Mouse (Mus musculus) common myeloid progenitor, adult 5-6 weeks (primary cell): ENCODE data around the gene Sin3a. TPM values are rescaled to one million over a fixed set of nuclear protein-coding genes. Genes with fewer than 3 reads are reported as not detected.

ENCODE experiments used
- ATAC-seq: replicated peaks from 2 replicates; pipeline ENCODE4 v1.8.0; 2016; ENCODE audit warnings: low read depth, mild to moderate bottlenecking, moderate TSS enrichment, inconsistent platforms; ENCODE audit not compliant: poor library complexity, severe bottlenecking
- total RNA-seq: library from RNA; stranded (forward); fragments of 200-1000, 187-1606 nt; gene quantifications from 2 replicates; pipeline ENCODE4 v1.2.3, GENCODE M21; 2017

Gene Sin3a
- total RNA-seq, 1 experiment from 2014 or later: 82.1 TPM

DNA sequence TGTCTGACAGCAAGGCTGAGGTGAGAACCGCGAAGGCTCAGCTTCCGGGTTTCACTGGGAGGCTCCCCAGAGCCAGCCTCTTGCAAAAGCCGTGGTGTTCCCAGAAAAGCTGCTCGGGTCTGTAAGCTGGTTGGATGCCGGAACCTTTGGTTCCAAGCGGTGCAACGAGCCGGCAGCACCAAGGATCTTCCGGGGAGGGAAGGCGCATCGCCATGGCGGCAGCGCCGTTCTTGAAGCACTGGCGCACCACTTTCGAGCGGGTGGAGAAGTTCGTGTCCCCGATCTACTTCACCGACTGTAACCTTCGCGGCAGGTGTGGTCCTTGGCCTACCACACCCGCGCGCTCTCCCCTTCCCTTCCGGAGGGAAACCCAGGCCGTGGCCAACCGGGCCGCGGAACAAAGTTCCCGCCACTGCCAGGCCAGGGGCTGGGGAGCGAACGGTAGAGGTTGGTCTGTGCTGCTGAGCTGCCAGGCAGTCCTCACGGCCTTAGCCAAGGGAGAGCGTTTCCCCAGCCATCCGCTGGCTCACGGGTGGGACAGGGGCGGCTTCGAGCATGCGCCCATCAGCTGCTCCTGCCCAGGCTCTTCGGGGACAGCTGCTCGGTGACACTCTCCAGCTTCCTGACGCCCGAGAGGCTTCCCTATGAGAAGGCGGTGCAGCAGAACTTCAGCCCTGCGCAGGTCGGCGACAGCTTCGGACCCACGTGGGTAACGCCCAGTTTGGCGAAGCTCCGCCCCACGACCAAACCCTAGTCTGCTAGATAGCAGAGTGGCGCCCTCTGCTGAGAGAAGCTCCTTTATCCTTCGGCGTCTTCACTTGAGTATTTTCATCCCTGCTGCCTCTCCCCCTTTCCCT is 59.0 kb downstream of the Sin3a start, which contains the start of gene Man2c1:
TSS of gene Man2c1 (plus strand) at position 114 of the 857 bp plus-strand sequence.
- peak; percentile 90 for ATAC-seq

DNA sequence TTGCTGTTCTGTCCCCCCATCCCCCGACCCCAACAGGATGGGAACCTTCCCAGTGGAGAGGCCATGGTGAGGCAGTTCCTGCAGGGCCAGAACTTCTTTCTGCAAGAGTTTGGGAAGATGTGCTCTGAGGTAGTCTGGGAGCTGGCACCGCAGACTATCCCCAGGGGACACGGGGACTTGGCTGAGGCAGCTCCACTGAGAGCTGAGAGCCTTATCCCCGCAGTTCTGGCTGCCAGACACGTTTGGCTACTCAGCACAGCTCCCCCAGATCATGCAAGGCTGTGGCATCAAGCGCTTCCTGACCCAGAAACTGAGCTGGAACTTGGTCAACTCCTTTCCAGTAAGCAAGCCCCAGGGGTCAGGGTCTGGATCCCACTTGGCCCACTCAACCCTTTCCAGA is 65.4 kb downstream of the Sin3a start:
- ATAC-seq: no peak

DNA sequence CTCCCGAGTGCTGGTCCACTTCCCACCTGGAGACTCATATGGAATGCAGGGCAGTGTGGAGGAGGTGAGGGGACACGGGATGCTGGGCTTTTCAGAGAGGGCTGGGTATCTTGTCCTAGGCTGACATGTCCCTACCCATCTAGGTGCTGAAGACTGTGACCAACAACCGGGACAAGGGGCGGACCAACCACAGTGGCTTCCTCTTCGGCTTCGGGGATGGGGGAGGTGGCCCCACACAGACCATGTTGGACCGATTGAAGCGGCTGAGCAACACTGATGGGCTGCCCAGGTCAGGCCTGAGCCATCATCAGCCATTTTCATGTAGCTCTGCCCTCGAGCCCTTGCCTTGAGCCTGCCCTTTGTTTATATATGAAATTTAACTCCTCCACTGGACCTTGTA is 65.9 kb downstream of the Sin3a start:
- no peak for ATAC-seq

DNA sequence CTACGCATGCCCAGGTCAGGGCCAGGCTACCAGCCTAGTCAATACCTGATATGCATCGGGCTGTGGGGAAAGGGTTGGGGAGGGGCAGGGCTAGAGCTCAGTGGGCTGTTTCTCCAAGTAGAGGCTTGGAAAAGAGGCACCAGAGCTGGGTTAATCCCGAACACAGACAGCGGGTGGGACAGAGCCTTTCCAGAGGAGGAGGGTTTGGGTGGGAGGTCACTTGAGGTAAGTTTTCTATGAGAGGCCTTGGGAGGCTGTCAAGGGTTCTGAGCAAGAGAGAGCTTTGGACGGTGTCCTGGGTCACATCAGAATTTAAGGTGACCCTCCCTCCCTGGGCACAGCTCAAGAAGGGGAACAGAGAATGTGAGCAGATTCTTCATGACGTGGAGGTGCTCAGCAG is 66.7 kb downstream of the Sin3a start:
- ATAC-seq: no peak

DNA sequence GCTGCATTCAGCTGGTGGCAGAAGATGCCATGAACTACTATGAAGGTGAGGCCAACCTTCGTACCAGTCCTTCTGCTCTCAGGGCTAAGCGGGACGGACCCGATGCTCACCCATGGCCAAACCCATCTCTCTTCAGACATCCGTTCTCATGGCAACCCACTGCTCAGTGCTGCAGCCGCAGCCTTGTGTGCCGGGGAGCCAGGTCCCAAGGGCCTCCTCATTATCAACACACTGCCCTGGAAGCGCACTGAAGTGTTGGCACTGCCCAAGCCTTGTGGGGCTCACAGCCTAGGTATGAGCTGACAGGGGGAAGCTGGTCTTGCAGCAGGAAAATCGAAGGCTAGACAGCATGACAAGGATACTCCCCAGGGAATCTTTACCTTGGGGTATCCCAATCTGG is 67.3 kb downstream of the Sin3a start:
- no peak for ATAC-seq

GRCm38 (mm10) chr9:57139571-57139970 is 67.7 kb downstream of the Sin3a start:
- ATAC-seq: no peak

GRCm38 (mm10) chr9:57141417-57142353 is 69.8 kb downstream of the Sin3a start:
- ATAC-seq: no peak

DNA sequence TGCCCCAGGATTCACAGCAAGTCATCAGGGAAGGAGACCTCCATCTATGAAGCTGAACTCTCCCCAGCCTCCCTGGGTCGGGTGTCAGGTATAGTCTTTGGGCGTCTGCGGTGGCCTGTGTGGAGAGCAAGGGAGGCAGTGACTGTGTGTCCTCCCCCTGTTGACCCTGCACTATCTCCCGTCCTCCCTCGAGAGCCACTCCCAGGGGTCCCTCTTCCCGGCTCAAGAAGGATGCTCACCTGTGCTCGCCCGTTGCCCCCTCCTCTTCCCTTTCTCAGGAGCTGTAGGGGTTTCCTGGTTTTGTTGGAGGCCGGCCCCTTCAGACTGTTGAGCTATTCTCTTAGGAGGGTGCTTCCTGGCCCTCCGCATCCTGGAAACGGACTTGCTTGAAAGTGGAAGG is 71.4 kb downstream of the Sin3a start:
- ATAC-seq: no peak

- ATAC-seq: no peak
Observed at GRCm38 (mm10) chr9:57144830-57145229, 73.0 kb downstream of the Sin3a start.

GRCm38 (mm10) chr9:57146451-57147066 is 74.7 kb downstream of the Sin3a start:
- no peak for ATAC-seq

DNA sequence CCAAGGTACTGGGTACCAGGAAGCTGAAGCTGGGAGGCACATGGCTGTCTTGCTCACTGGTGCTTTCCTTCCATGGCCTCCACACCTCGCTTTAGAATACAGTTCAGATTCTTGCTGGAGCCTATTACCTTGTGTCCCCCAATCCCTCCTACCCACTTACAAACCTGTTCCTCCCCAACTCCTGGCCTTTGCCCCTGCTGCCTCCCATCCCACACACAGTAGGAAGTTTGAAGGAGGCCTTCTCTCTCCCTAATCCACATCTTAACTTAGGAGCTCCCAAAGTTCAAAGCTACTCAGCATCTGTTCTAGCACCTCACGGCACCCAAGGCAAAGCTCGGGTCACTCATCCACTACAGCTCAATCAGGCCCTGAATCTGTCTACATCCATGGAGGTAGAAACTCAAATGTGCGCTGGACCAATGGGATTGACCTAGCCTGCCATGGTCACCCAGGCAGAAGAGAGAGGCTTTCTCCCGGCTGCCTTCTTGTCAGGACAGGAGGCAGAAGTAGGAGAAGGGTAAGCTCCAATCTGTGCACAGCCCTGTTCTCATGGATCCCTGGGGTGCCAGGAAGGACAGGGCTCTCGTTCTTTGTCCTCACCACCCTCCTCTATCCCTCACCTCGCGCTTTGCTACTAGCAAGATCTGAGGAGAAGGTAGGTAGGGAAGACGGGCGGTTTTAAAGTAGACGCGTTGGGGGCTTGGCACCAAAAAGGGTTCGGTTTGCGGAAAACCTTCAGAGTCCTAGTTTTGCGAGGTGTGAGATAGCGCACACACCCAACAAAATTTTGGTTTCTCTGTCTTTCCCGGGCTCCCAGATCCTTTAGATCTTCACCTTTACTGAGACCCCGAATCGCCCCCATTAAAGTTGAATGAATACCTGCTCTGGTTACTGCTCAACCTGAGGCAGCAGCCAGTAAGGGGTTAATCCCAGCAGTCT is 75.6 kb downstream of the Sin3a start:
- no peak for ATAC-seq

- peak; percentile 93 for ATAC-seq
Observed at GRCm38 (mm10) chr9:57148144-57148878, 76.5 kb downstream of the Sin3a start, which contains the start of gene Neil1. TSS of gene Neil1 (minus strand) at chr9:57148305.

DNA sequence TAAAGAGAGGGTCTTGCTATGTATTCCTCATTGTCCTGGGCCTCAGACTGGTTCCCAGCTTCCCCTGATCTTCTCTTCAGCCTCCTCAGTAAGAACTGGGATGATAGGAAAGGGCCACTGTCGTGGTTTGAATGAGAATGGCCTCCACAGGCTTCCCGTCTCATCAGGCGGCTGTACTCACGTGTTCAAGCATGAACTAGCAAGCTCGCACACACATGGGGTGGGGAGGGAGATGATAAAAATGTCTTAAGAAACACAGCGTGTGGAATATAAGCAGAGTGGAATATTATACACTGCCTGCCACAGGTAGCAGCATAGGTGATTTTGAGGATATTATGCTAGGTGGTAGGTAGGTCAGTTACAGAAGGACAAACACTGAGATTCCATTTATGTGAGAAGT is 77.2 kb downstream of the Sin3a start:
- ATAC-seq: no peak

GRCm38 (mm10) chr9:57150192-57150591 is 78.4 kb downstream of the Sin3a start:
- ATAC-seq: no peak

DNA sequence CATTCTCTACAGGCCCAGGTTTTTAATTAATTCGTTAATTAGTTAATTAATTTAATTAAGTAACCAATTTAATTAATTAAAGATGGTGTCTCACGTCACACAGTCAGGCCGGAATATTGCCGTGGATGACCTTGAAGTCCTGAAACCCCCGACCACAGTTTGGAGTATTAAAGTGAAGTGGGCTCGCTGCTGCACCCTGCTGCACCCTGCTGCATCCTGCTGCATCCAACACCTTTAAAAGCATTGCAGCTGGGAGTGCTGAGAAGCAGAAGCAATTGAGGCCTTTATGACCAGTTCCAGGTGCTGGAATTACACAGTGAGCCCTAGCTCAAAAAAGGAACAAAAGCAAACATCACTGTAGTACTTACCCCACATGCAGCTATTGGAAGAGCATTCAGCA is 80.5 kb downstream of the Sin3a start:
- no peak for ATAC-seq

- no peak for ATAC-seq
Observed at GRCm38 (mm10) chr9:57156383-57156782, 84.5 kb downstream of the Sin3a start.

GRCm38 (mm10) chr9:57156823-57157222 is 85.0 kb downstream of the Sin3a start:
- no peak for ATAC-seq

DNA sequence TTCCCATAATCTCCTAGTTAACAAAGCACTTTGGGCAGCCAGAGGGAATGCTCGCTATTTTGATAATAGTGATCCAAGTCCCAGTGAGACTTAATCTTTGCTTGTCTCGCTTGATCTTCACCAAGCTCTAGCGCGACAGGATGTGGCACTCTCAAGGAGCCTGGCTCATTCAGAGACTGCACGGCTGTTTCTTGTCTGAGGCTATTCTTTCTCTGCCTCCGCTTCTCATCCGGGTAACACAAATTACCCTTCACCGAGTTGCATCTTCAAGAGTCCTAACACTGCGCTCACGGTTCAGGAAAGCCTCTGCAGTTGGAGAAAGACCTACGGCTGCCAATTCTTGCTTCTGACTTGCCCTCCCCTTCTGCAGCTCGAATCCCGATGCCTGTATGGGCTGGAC is 85.7 kb downstream of the Sin3a start:
- no peak for ATAC-seq

DNA sequence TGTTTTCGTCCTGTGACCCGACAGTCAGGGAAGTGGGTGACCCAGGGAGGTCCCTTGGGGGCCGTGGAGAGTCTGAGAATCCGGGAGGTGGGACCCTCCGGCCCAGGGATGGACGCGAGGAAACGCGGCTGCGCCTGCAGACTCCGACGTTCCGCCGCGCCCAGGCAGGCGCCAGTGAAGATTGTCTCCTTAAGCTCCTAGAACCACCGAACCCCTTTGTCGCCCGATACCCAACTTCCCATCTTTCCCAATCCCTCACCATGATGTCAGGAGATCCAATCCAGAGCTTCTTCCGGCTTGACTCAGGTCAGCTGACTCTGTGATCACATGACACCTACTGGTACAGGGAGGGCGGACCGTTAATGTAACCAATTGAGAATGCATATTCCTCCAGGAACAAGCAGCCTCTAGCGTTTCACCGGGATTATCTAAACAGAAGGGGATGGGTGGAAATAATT is 86.2 kb downstream of the Sin3a start, which contains the start of gene Commd4:
TSS of gene Commd4 (minus strand) at position 319 of the 458 bp plus-strand sequence.
- ATAC-seq: peak; percentile 89
